In genomic region chr13:72265116-72265515, GRCm38 (mm10) we compare ENCODE assay signal across 20 mouse cellular contexts.
"Had no signal": no experiment of that assay in that cellular context is flagged by ENCODE, and none has a peak within 500 bp of the region (broad histone marks: within the 10 kb centered on the region; RNA-seq: fewer than 3 reads in every experiment).

No protein-coding gene starts in this region.

- ATAC-seq: intestine, postnatal 0 days; liver, embryonic 12.5 days had no signal

- H3K9ac ChIP-seq: limb, embryonic 13.5 days; liver, embryonic 12.5 days; liver, embryonic 15.5 days; lung, embryonic 15.5 days; midbrain, embryonic 12.5 days had no signal

- H3K4me1 ChIP-seq: limb, embryonic 13.5 days; liver, embryonic 12.5 days; liver, embryonic 15.5 days; megakaryocyte, embryonic 14.5 days had no signal

- H3K36me3 ChIP-seq: limb, embryonic 10.5 days; limb, embryonic 13.5 days; liver, embryonic 12.5 days; liver, embryonic 15.5 days; lung, embryonic 15.5 days; midbrain, embryonic 12.5 days had no signal

- H3K27ac ChIP-seq: kidney, postnatal 0 days; layer of hippocampus, adult 2 months; limb, embryonic 10.5 days; limb, embryonic 13.5 days; liver, embryonic 12.5 days; liver, embryonic 15.5 days; lung, embryonic 15.5 days; midbrain, embryonic 12.5 days had no signal

- H3K9me3 ChIP-seq: limb, embryonic 10.5 days; limb, embryonic 13.5 days; liver, embryonic 12.5 days; liver, embryonic 15.5 days; lung, embryonic 15.5 days; midbrain, embryonic 12.5 days had no signal

- H3K4me3 ChIP-seq: layer of hippocampus, adult 2 months; limb, embryonic 10.5 days; limb, embryonic 13.5 days; liver, embryonic 12.5 days; liver, embryonic 15.5 days; lung, embryonic 15.5 days; megakaryocyte, embryonic 14.5 days; midbrain, embryonic 12.5 days; myocyte had no signal

- H3K27me3 ChIP-seq: limb, embryonic 13.5 days; liver, embryonic 12.5 days; liver, embryonic 15.5 days; lung, embryonic 15.5 days; megakaryocyte, embryonic 14.5 days had no signal

- H3K4me2 ChIP-seq: limb, embryonic 13.5 days; liver, embryonic 12.5 days; liver, embryonic 15.5 days; lung, embryonic 15.5 days; midbrain, embryonic 12.5 days had no signal

- DNase-seq: kidney, adult 2 months; kidney, postnatal 25 days; layer of hippocampus, adult 9-11 months; liver; lung, adult 18-20 months; lung, postnatal 10 days; lung, postnatal 36 days; thymus, adult 18-20 months; thymus, postnatal 36 days had no signal
